Mouse (Mus musculus) lung, postnatal 0 days (tissue): ENCODE measurements at regions not wholly inside any gene's neighbourhood (a gene's known extent, or its start where the extent isn't known, plus 50 kb on each side); places are given as distances from the start of the nearest gene placed in this dataset.

Experiments used
- CTCF ChIP-seq: IDR thresholded peaks from 2 replicates; pipeline ENCODE4 v1.5.1; 2016; ENCODE audit warnings: antibody characterized with exemption, mild to moderate bottlenecking
- EP300 ChIP-seq: IDR thresholded peaks from 2 replicates; pipeline ENCODE4 v1.6.1; 2016; ENCODE audit warnings: antibody characterized with exemption, mild to moderate bottlenecking, control low read depth

DNA sequence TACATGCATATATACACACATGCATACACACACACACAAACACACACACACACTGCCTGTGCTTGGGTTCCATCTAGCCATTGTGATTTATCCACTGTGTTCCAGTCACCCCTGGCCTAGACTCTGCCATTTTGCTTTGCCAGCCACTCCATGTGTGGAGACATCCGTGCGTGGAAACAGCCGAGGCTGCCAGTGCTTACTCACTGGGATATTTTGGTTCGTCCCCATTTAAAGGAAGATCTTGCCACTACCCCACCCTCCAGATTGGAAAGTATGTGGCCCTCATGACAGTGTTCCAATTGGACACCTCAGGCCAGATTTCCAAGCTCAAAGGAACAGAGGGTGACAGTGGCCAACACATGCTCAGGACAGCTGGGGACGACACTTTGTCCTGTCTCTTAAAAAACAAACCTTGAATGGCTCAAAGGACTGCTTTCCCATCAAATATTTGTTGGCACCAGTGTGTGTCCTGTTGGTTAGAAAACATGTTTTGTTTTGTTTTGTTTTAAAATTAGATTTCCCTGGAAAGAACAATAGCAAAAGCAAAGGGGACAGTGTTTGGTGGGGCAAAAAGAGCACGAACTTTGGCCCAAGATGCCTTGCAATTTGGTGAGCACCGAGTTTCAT lies 109.8 kb upstream of the Gli2 start:
- TF ChIP-seq EP300 (no peak), CTCF (no peak)
